Mouse (Mus musculus): Measurements from ENCODE around the gene Alg12.

GRCm38 (mm10) chr15:88837977-88838376 lies 18.9 kb upstream of the Alg12 start:
- TF ChIP-seq POLR2A (IDR thresholded peaks at IDR 0.05; ENCODE audit: extremely low read depth, insufficient read depth, low read length) (no peak), CTCF (IDR thresholded peaks at IDR 0.05; ENCODE audit: extremely low read depth, insufficient read depth, low read length) (no peak)
